In the genomic region with DNA sequence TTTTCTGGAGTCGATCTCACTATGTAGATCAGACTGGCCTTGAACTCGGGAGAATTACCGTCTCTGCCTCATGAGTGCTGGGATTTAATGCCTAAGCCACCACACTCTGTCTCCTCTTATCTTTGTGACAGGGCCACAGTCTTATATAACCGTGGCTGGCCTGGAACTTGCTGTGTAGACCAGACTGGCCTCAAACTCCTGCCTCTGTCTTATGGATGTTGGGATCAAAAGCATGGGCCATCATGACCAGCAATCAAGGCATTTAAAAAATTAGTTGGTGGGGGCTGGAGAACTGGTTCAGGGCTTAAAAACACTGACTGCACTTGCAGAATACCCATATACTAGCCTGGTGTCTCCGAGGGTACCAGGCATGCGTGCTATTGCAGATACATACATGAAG, we compare ENCODE assay signal across 8 mouse cellular contexts. TPM values are rescaled to one million over a fixed set of nuclear protein-coding genes. Genes with fewer than 3 reads are reported as not detected.
DNase-seq lines count a peak whose midpoint lies in the region; ATAC-seq and TF ChIP-seq lines count a peak whose summit lies in the region.

A gene (minus strand): TSS at position 299 of the 400 bp plus-strand sequence.

- WGBS in embryonic facial prominence, embryonic 15.5 days = 32% methylated on average over 6 of the region's 6 CpGs
- 30% methylated on average over 6 of the region's 6 CpGs for WGBS in neural tube, embryonic 15.5 days

- peak; percentile 7 for DNase-seq in kidney, adult 18-20 months
- no peak for DNase-seq in kidney, postnatal 36 days
- no peak for DNase-seq in G1E (ENCODE audit: low spot score)
- DNase-seq in left cerebral cortex, postnatal 10 days (ENCODE audit: extremely low spot score in 1 of 2, low spot score in 2 of 2) = no peak
- DNase-seq in urinary bladder, postnatal 25 days (ENCODE audit: low spot score) = no peak
- DNase-seq in cerebellum, postnatal 14 days = no peak

- no peaks in the 10 kb centered on the region for H3K27me3 ChIP-seq in G1E (ENCODE audit: insufficient read depth, low read length)
- H3K27me3 ChIP-seq in embryonic facial prominence, embryonic 15.5 days = no peaks in the 10 kb centered on the region
- H3K27me3 ChIP-seq in neural tube, embryonic 15.5 days (replicated peaks) = no peaks in the 10 kb centered on the region

- peaks cover 40% of the 10 kb centered on the region for H3K4me1 ChIP-seq in G1E (ENCODE audit: insufficient read depth, low read depth, low read length)
- peaks cover 30% of the 10 kb centered on the region for H3K4me1 ChIP-seq in embryonic facial prominence, embryonic 15.5 days
- peaks cover 31% of the 10 kb centered on the region for H3K4me1 ChIP-seq in neural tube, embryonic 15.5 days

- peaks cover 36% of the 10 kb centered on the region for H3K36me3 ChIP-seq in G1E (replicated peaks)
- no peaks in the 10 kb centered on the region for H3K36me3 ChIP-seq in embryonic facial prominence, embryonic 15.5 days
- H3K36me3 ChIP-seq in neural tube, embryonic 15.5 days = no peaks in the 10 kb centered on the region

- H3K27ac ChIP-seq in embryonic facial prominence, embryonic 15.5 days (replicated peaks) = peak within 1 kb of the TSS; percentile 85
- peak within 1 kb of the TSS; percentile 90 for H3K27ac ChIP-seq in neural tube, embryonic 15.5 days (replicated peaks)

- intact Hi-C loops in left cerebral cortex, postnatal 10 days (cut with DNase I) = no loop called here

- peak within 1 kb of the TSS; percentile 67 for H3K4me2 ChIP-seq in embryonic facial prominence, embryonic 15.5 days (replicated peaks)
- H3K4me2 ChIP-seq in neural tube, embryonic 15.5 days = peak within 1 kb of the TSS; percentile 83

- H3K4me3 ChIP-seq in G1E (ENCODE audit: low read depth, low read length) = peak within 1 kb of the TSS; percentile 82
- H3K4me3 ChIP-seq in embryonic facial prominence, embryonic 15.5 days (replicated peaks) = peak within 1 kb of the TSS; percentile 75
- peak within 1 kb of the TSS; percentile 89 for H3K4me3 ChIP-seq in neural tube, embryonic 15.5 days (replicated peaks)

- TF ChIP-seq CTCF in G1E (IDR thresholded peaks at IDR 0.05; ENCODE audit: low read depth, low read length) = no peak

- ATAC-seq in G1E (ENCODE audit: extremely low read depth, insufficient number of reproducible peaks, low FRiP score, poor library complexity, severe bottlenecking) = no peak
- no peak for ATAC-seq in embryonic facial prominence, embryonic 15.5 days (ENCODE audit: insufficient number of reproducible peaks, low FRiP score, low TSS enrichment, low read depth)
- no peak for ATAC-seq in neural tube, embryonic 15.5 days (ENCODE audit: low FRiP score)

- H3K9me3 ChIP-seq in G1E (replicated peaks) = no peaks in the 10 kb centered on the region
- H3K9me3 ChIP-seq in embryonic facial prominence, embryonic 15.5 days (replicated peaks) = no peaks in the 10 kb centered on the region
- H3K9me3 ChIP-seq in neural tube, embryonic 15.5 days (replicated peaks) = no peaks in the 10 kb centered on the region

- H3K9ac ChIP-seq in embryonic facial prominence, embryonic 15.5 days = peak within 1 kb of the TSS; percentile 80
- H3K9ac ChIP-seq in neural tube, embryonic 15.5 days (replicated peaks) = peak within 1 kb of the TSS; percentile 88

RNA-seq across cellular contexts. Expression of the gene that starts here (rescaled TPM):
- total RNA-seq in G1E (2014; fragmentation: Nextera tagmentation) = 42.6 and 49.1 TPM in 2 replicates
- total RNA-seq in G1E (2017) = 5.8 and 6.6 TPM in 2 replicates
- polyA plus RNA-seq in G1E (2012) = 1.4 and 2.0 TPM in 2 replicates
- 12.0 and 15.0 TPM in 2 replicates for polyA plus RNA-seq in embryonic facial prominence, embryonic 15.5 days (2015; fragmentation: Nextera tagmentation; extraction: Ambion mirVana)
- 10 to 100 TPM; 15.0 to 16.6 TPM for total RNA-seq in left cerebral cortex, postnatal 10 days (2021)
- polyA plus RNA-seq in neural tube, embryonic 15.5 days (2015; fragmentation: Nextera tagmentation; extraction: Ambion mirVana) = 12.7 and 14.7 TPM in 2 replicates
